Mouse (Mus musculus) kidney, adult 2 months (tissue): Measurements from ENCODE around the gene Ntm.

Experiments used
- CTCF ChIP-seq: fragments of 200-500 bp; conservative IDR thresholded peaks from 2 replicates; pipeline ENCODE4 v1.5.1; 2011; ENCODE audit warnings: low read depth, mild to moderate bottlenecking, control low read depth, low read length, moderate library complexity, mixed read lengths; ENCODE audit not compliant: insufficient read depth, insufficient read length
- POLR2A ChIP-seq: fragments of 200-500 bp; IDR thresholded peaks from one replicate; pipeline ENCODE4 v1.6.1; 2011; ENCODE audit warnings: low read depth, low read length, control low read depth

GRCm38 (mm10) chr9:29036466-29036865, 926.5 kb downstream of the Ntm start:
- TF ChIP-seq POLR2A, result no peak
- no peak for TF ChIP-seq CTCF
